Mouse (Mus musculus) limb, embryonic 12.5 days (tissue): ENCODE measurements around the gene Bex3. TPM values are rescaled to one million over a fixed set of nuclear protein-coding genes. Genes with fewer than 3 reads are reported as not detected.

Experiments
- ATAC-seq: fragments of 200-750 bp; cut with Nextera tagmentation; 2 replicates; pipeline ENCODE4 v1.8.0; 2017; ENCODE audit warnings: low read depth, moderate TSS enrichment; ENCODE audit not compliant: insufficient number of reproducible peaks, insufficient read depth, low FRiP score, low TSS enrichment
- H3K27ac ChIP-seq: fragments of 300-500 bp; sonication (generic); 2 replicates; pipeline ENCODE4 v1.5.1; 2016; ENCODE audit warnings: mild to moderate bottlenecking, moderate library complexity
- H3K27me3 ChIP-seq: fragments of 300-500 bp; sonication (generic); 2 replicates; pipeline ENCODE4 v1.6.1; 2016; ENCODE audit warnings: mild to moderate bottlenecking, moderate library complexity
- H3K36me3 ChIP-seq: fragments of 300-500 bp; sonication (generic); 2 replicates; pipeline ENCODE4 v1.6.1; 2016; ENCODE audit warnings: mild to moderate bottlenecking, moderate library complexity
- H3K4me1 ChIP-seq: fragments of 300-500 bp; sonication (generic); replicated peaks from 2 replicates; pipeline ENCODE4 v1.6.1; 2016
- H3K4me2 ChIP-seq: fragments of 300-500 bp; sonication (generic); 2 replicates; pipeline ENCODE4 v1.6.1; 2016; ENCODE audit warnings: mild to moderate bottlenecking, moderate library complexity
- H3K4me3 ChIP-seq: fragments of 300-500 bp; sonication (generic); replicated peaks from 2 replicates; pipeline ENCODE4 v1.5.1; 2016; ENCODE audit warnings: mild to moderate bottlenecking
- H3K9ac ChIP-seq: fragments of 300-500 bp; sonication (generic); replicated peaks from 2 replicates; pipeline ENCODE4 v1.6.1; 2016; ENCODE audit warnings: mild to moderate bottlenecking, moderate library complexity
- H3K9me3 ChIP-seq: fragments of 300-500 bp; sonication (generic); 2 replicates; pipeline ENCODE4 v1.6.1; 2016; ENCODE audit warnings: mild to moderate bottlenecking, moderate library complexity
- WGBS: fragments of 180-500 bp; shearing (Covaris S2); methylation state at CpG from one replicate; pipeline ENCODE4 v1.1.7; 2016; 5-methylcytosine and 5-hydroxymethylcytosine counted together
- polyA plus RNA-seq: library from polyadenylated mRNA; unstranded; fragments of >200 nt; fragmentation: Nextera tagmentation; extraction: Ambion mirVana; gene quantifications from 2 replicates; pipeline ENCODE4 v1.2.1, GENCODE M21; 2016

Gene Bex3
- polyA plus RNA-seq, 1 experiment from 2014 or later, result 559 TPM

DNA sequence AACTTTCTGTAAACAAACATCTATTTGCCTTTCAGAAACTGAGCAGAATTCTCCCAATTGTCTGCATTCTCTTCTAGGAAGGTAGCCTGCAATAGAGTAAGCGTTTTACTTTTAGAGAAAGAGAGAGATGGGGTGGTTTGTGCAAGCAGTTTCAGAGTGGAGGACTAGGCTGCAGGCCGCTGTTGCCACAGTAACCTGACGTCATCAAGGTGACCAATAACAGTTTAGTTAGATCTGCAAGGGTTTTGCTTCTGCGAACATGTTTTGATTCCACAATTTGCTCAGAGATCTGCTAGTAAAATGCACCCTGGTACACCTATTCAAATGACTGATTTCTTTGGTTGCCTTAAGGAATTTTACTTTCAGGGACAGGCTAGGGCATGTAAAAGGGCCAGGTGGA is 43.2 kb downstream of the Bex3 start:
- Histone ChIP-seq H3K4me3 (no peak overlapping the region), H3K27me3 (no peaks in the 10 kb centered on the region; the same call in none of the 2 replicates), H3K9me3 (no peaks in the 10 kb centered on the region), H3K4me1 (no peaks in the 10 kb centered on the region), H3K4me2 (peak overlapping the region; percentile 28), H3K36me3 (no peaks in the 10 kb centered on the region), H3K27ac (peak overlapping the region; percentile 62), H3K9ac (no peak overlapping the region)
- ATAC-seq, result peak; percentile 52; the same call in 1 of the 2 replicates
- WGBS, result 27% methylated on average over 4 of the region's 4 CpGs

DNA sequence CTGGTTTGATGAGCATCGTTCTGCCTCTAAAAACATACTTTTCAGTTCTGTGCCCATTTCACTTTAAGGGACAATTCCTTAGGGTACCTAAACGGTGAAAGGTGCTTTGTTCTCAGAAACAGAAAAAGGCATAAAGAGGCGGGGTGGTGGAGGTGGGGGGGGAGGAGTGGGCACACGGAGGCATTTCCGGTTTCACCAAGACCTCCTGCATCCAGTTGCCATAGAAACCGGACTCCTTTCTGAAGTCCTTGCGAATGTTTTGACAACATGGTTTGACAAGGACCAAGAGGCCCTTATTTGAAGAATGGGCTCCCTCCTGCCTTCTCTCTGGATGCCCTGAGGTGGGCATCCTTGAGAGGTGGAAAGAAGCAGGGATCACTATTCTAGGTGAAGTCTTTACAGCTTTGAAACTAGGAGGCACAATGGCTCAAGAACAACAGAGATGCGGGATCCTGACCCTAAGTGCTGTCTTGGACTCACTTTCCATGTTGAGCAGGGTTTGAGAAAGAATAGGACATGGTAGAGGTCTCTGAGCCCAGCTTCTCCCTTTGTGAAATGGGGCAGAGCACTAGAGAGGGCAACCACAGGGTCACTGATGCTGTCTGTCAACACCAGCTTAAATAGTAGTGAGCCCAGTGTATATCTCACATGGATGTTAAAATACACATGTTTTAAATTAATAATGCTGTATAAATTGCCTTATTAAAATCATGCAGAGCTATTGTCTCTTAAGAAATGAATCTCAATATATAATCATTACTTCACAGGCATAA is 43.9 kb downstream of the Bex3 start:
- no peaks in the 10 kb centered on the region for H3K9me3 ChIP-seq
- H3K4me3 ChIP-seq, result no peak overlapping the region
- no peaks in the 10 kb centered on the region; the same call in none of the 2 replicates for H3K27me3 ChIP-seq
- ATAC-seq, result no peak
- peak overlapping the region; percentile 62 for H3K27ac ChIP-seq
- no peaks in the 10 kb centered on the region for H3K4me1 ChIP-seq
- no peak overlapping the region for H3K9ac ChIP-seq
- H3K36me3 ChIP-seq, result no peaks in the 10 kb centered on the region
- 25% methylated on average over 8 of the region's 8 CpGs for WGBS
- peak overlapping the region; percentile 28 for H3K4me2 ChIP-seq

DNA sequence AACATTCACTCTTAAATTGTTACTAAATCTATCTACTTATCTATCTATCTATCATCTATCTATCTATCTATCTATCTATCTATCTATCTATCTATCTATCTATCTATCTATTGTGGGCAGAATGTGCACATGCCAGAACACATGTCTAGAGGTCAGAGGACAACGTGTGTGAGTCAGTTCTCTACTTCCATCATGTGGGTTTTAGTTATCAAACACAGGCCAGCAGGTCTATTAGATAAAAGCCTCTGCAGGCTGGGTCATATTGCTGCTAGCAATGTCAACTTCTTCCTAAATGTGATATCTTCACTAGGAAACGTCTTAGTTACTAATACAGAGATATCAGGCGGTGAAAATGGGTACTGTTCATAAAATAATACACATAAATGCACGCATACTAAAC is 49.9 kb downstream of the Bex3 start:
- H3K9me3 ChIP-seq, result no peaks in the 10 kb centered on the region
- no peak overlapping the region for H3K9ac ChIP-seq
- no peak overlapping the region for H3K4me2 ChIP-seq
- H3K27ac ChIP-seq, result no peak overlapping the region
- H3K4me1 ChIP-seq, result no peaks in the 10 kb centered on the region
- ATAC-seq, result no peak
- no peaks in the 10 kb centered on the region for H3K36me3 ChIP-seq
- no peak overlapping the region for H3K4me3 ChIP-seq
- WGBS, result 74% methylated on average over 4 of the region's 4 CpGs
- H3K27me3 ChIP-seq, result no peaks in the 10 kb centered on the region

Other genes with a start within 250 kb of the Bex3 start
- gene Arxes1, start 236.9 kb upstream of the Bex3 start, polyA plus RNA-seq, result 49.8 and 50.9 TPM in 2 replicates
- 218 and 236 TPM in 2 replicates for gene Bex2, start 202.0 kb upstream of the Bex3 start, polyA plus RNA-seq
- not detected in 2 replicates for gene Nxf3, start 185.0 kb upstream of the Bex3 start, polyA plus RNA-seq
- 59.3 and 71.3 TPM in 2 replicates for gene Bex4, start 131.3 kb upstream of the Bex3 start, polyA plus RNA-seq
- gene Tceal8, start 97.9 kb upstream of the Bex3 start, polyA plus RNA-seq, result 189 and 197 TPM in 2 replicates
- gene Tceal5, start 66.4 kb upstream of the Bex3 start, polyA plus RNA-seq, result 12.7 and 13.8 TPM in 2 replicates
- gene Tceal7, start 55.5 kb upstream of the Bex3 start, polyA plus RNA-seq, result 10.1 and 12.7 TPM in 2 replicates
- gene Bex1, start 54.7 kb upstream of the Bex3 start, polyA plus RNA-seq, result 91.8 and 92.3 TPM in 2 replicates
- gene Tceal9, start 25.2 kb upstream of the Bex3 start, polyA plus RNA-seq, result 680 and 686 TPM in 2 replicates
- not detected in 2 replicates for gene Kir3dl1, start 247.7 kb downstream of the Bex3 start, polyA plus RNA-seq